Mouse (Mus musculus): ENCODE data around the gene Slco1b2. TPM values are rescaled to one million over a fixed set of nuclear protein-coding genes. Genes with fewer than 3 reads are reported as not detected.

Gene Slco1b2
- total RNA-seq, 1 experiment: 0.18 TPM

DNA sequence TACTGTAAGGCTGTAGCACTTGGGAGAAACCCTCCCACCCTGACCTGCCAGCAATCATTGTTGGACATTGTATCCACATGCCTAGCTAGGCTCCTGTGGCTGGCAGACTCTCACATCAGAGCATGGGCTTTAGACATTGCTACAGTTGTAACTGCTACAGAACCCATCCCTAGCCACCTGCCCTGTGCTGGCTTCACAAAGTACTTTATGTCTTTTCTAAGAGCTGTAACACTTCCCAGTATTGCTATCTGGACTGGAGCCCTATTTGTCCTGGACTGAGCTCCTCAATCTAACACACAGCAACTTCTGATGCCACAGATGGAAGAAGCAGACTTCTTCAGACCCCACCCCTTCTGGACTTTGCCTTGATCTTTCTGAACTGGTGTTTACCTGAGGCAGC is 61.9 kb downstream of the Slco1b2 start:
- in situ Hi-C loops (cut with MboI; ENCODE audit: low sequenced_read_pairs in 2 of 2, unreplicated experiment in 2 of 2): no loop called here
- Histone ChIP-seq H3K4me3 (ENCODE audit: insufficient read depth in 1 of 2, low read depth in 1 of 2, low read length in 2 of 2, poor library complexity in 1 of 2, severe bottlenecking in 1 of 2) (no peak overlapping the region), H3K27ac (ENCODE audit: insufficient read depth, low read depth, low read length, poor library complexity, severe bottlenecking) (no peak overlapping the region), H3K9ac (ENCODE audit: insufficient read depth, low read depth, low read length, poor library complexity, severe bottlenecking) (no peak overlapping the region), H3K36me3 (ENCODE audit: control insufficient read depth, insufficient read depth, low read length, poor library complexity, severe bottlenecking) (no peaks in the 10 kb centered on the region), H3K9me3 (ENCODE audit: control insufficient read depth, insufficient read depth, low read depth, low read length) (no peaks in the 10 kb centered on the region), H3K4me1 (ENCODE audit: control insufficient read depth in 2 of 2, insufficient read depth in 2 of 2, low read length in 2 of 2, poor library complexity in 1 of 2) (no peaks in the 10 kb centered on the region)
- DNase-seq (ENCODE audit: low read depth, low spot score): no peak
- TF ChIP-seq MAFK (IDR thresholded peaks at IDR 0.05; ENCODE audit: insufficient read depth, low read depth, low read length) (no peak), CHD2 (IDR thresholded peaks at IDR 0.05; ENCODE audit: low read depth, low read length) (no peak), HCFC1 (IDR thresholded peaks at IDR 0.05; ENCODE audit: borderline replicate concordance, insufficient read depth, low read length) (no peak)

Other genes starting within 250 kb of the Slco1b2 start
- not detected in 2 replicates for gene Slco1c1, start 105.2 kb upstream of the Slco1b2 start, total RNA-seq (2012; rRNA removed)
- gene Gm5724, start 144.3 kb downstream of the Slco1b2 start, total RNA-seq (2012; rRNA removed): 0.16 and 0.27 TPM in 2 replicates
- not detected in 2 replicates for gene Slco1a4, start 226.7 kb downstream of the Slco1b2 start, total RNA-seq (2012; rRNA removed)